Mouse (Mus musculus): ENCODE data around the gene Olfr49. TPM values are rescaled to one million over a fixed set of nuclear protein-coding genes. Genes with fewer than 3 reads are reported as not detected.
A peak's percentile ranks its signal among the peaks of the same experiment; 100 is the strongest.

The Olfr49 gene
- polyA plus RNA-seq, 1 experiment from 2014 or later: not detected

GRCm38 (mm10) chr14:54260196-54260595 lies 24.5 kb downstream of the Olfr49 start:
- no peaks in the 10 kb centered on the region for H3K9me3 ChIP-seq
- H3K4me3 ChIP-seq: peak overlapping the region; percentile 53; the same call in 1 of the 2 replicates
- no peak for ATAC-seq (ENCODE audit: low FRiP score, low read depth)
- no peak overlapping the region for H3K9ac ChIP-seq (replicated peaks)
- no peak overlapping the region for H3K27ac ChIP-seq (replicated peaks)
- peak overlapping the region; percentile 80; the same call in 1 of the 2 replicates for H3K4me2 ChIP-seq (replicated peaks)
- H3K27me3 ChIP-seq: peaks cover 7% of the 10 kb centered on the region; the same call in 1 of the 2 replicates
- peaks cover 17% of the 10 kb centered on the region for H3K4me1 ChIP-seq
- WGBS: 77% methylated on average over 2 of the region's 2 CpGs
- H3K36me3 ChIP-seq: peaks cover 12% of the 10 kb centered on the region

- Histone ChIP-seq H3K36me3 (peaks cover 12% of the 10 kb centered on the region), H3K4me1 (peaks cover 21% of the 10 kb centered on the region), H3K27ac (replicated peaks) (peak overlapping the region; percentile 31; the same call in 1 of the 2 replicates), H3K4me3 (peak overlapping the region; percentile 53), H3K4me2 (replicated peaks) (peak overlapping the region; percentile 80), H3K27me3 (peaks cover 7% of the 10 kb centered on the region; the same call in 1 of the 2 replicates), H3K9me3 (no peaks in the 10 kb centered on the region), H3K9ac (replicated peaks) (peak overlapping the region; percentile 64)
- ATAC-seq (ENCODE audit: low FRiP score, low read depth): no peak
- WGBS: 22% methylated on average over 8 of the region's 8 CpGs
Measured at GRCm38 (mm10) chr14:54259722-54260085, 25.0 kb downstream of the Olfr49 start.

DNA sequence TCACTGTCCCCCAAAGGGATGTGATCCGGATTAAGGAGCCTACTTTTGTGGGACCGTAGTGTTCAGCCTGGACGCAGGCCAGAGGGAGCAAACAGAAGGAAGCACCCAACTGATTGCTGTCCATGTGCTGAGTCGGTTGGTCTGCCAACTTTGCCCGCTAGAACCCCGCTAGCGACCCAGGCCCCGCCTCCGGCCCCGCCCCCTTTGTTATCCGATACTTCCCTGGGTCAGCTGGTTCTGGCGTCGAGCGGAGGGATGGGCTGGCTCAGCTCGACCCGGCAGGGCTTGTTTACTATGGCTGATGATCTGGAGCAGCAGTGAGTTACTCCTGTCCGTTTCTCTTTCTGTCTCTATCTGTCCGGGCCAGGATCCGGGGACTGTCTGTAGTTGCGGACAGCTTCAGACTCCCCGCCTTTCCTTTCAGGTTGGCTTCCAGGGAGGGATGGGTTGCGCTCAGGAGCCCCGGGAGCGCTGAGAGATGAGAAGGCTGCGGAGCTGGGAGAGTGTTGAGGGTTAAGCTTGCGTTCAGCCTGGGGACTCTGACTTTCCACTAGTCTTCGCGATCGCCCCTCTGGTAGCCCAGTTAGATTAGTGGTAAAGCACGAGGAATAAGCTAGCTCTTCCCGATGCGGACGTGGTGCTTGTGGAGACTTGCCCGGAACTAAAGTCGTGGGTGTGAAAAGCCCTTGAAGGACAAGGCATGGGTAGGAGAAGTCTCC lies 25.6 kb downstream of the Olfr49 start:
- Histone ChIP-seq H3K4me2 (replicated peaks) (peak overlapping the region; percentile 80), H3K27ac (replicated peaks) (peak overlapping the region; percentile 31; the same call in 1 of the 2 replicates)
- under 1% methylated on average over 35 of the region's 35 CpGs for WGBS

GRCm38 (mm10) chr14:54258131-54258670 lies 26.5 kb downstream of the Olfr49 start:
- H3K4me3 ChIP-seq: no peak overlapping the region
- H3K9ac ChIP-seq (replicated peaks): no peak overlapping the region
- H3K4me1 ChIP-seq: peaks cover 28% of the 10 kb centered on the region
- 64% methylated on average over 7 of the region's 7 CpGs for WGBS
- peaks cover 7% of the 10 kb centered on the region; the same call in 1 of the 2 replicates for H3K27me3 ChIP-seq
- H3K4me2 ChIP-seq (replicated peaks): no peak overlapping the region
- no peak for ATAC-seq (ENCODE audit: low FRiP score, low read depth)
- H3K36me3 ChIP-seq: peaks cover 7% of the 10 kb centered on the region
- no peak overlapping the region for H3K27ac ChIP-seq (replicated peaks)
- no peaks in the 10 kb centered on the region for H3K9me3 ChIP-seq

More for the DNA sequence above, 25.6 kb downstream of the Olfr49 start:
- Histone ChIP-seq H3K27me3 (peaks cover 7% of the 10 kb centered on the region; the same call in 1 of the 2 replicates), H3K4me3 (peak overlapping the region; percentile 53), H3K9ac (replicated peaks) (peak overlapping the region; percentile 64), H3K9me3 (no peaks in the 10 kb centered on the region), H3K36me3 (peaks cover 9% of the 10 kb centered on the region), H3K4me1 (peaks cover 26% of the 10 kb centered on the region)
- peak; percentile 92 for ATAC-seq (ENCODE audit: low FRiP score, low read depth)

DNA sequence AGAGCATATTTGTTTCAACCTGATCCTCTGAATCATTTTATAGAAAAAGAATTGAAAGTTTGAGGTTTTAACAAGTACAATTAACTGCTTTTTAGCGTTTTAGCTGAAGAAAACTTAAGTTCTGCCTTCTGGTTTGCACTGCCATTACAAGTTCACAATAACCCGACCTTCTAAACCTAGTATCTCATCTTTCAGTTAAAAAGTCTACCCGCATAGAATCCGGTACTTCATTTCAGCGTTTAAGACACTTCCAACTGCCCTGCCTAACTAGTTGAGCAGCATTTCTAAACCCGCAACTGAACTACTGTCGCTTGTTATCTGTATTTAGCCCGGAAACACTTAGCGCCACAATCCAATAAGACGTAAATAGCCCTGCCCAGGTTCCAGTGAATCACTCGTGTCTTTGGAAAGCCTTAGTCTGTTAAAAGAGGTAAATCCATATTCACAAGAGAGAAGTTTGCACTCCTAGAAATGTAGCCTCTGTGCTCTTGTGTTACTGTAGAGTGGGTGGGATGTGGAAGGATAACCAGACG lies 30.0 kb downstream of the Olfr49 start:
- Histone ChIP-seq H3K27me3 (peaks cover 7% of the 10 kb centered on the region; the same call in 1 of the 2 replicates), H3K36me3 (no peaks in the 10 kb centered on the region), H3K9ac (replicated peaks) (peak overlapping the region; percentile 68; the same call in 1 of the 2 replicates), H3K4me2 (replicated peaks) (peak overlapping the region; percentile 75), H3K27ac (replicated peaks) (no peak overlapping the region), H3K4me1 (peaks cover 41% of the 10 kb centered on the region), H3K4me3 (peak overlapping the region; percentile 72), H3K9me3 (no peaks in the 10 kb centered on the region)
- no peak for ATAC-seq (ENCODE audit: low FRiP score, low read depth)
- WGBS: 73% methylated on average over 12 of the region's 12 CpGs

- H3K36me3 ChIP-seq: 0 out of 2 replicates have a peak, but pooled peaks cover 6% of the 10 kb centered on the region
- under 1% methylated on average over 39 of the region's 39 CpGs for WGBS
- ATAC-seq (ENCODE audit: low FRiP score, low read depth): peak; percentile 100
Measured at GRCm38 (mm10) chr14:54253741-54254291, 30.9 kb downstream of the Olfr49 start, which contains the start of the genes Dad1 and Abhd4. Gene Dad1 (minus strand): TSS chr14:54254104. Gene Abhd4 (plus strand): TSS chr14:54254188.

DNA sequence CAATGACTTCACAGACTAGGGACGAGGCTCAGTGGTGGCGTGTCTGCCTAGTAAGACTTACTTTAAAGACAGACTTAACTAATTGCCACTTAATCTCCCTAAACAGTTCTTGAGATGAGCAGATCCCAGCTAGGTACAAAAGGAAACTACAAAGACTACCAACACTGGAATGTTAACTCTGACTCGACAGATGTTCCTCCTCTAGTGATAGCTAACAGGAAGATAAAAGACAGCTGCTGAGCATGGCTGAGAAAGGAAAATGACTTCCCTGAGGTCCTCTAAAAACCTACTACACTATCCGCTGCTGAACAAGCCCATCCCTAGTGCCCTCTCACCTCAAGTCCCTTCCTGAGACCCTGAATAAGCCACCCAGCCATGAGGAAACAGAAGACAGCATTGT lies 34.6 kb downstream of the Olfr49 start:
- H3K9ac ChIP-seq (replicated peaks): no peak overlapping the region
- H3K9me3 ChIP-seq: no peaks in the 10 kb centered on the region
- no peaks in the 10 kb centered on the region for H3K27me3 ChIP-seq
- no peak for ATAC-seq (ENCODE audit: low FRiP score, low read depth)
- H3K36me3 ChIP-seq: peaks cover 19% of the 10 kb centered on the region; the same call in 1 of the 2 replicates
- H3K27ac ChIP-seq (replicated peaks): no peak overlapping the region
- peaks cover 32% of the 10 kb centered on the region for H3K4me1 ChIP-seq
- H3K4me3 ChIP-seq: no peak overlapping the region
- WGBS: 79% methylated on average over 4 of the region's 4 CpGs
- no peak overlapping the region for H3K4me2 ChIP-seq (replicated peaks)

More at GRCm38 (mm10) chr14:54253741-54254291, 30.9 kb downstream of the Olfr49 start, which contains the start of the genes Dad1 and Abhd4:
- peak within 1 kb of the TSS; percentile 68 for H3K9ac ChIP-seq (replicated peaks)
- peak within 1 kb of the TSS; percentile 75 for H3K4me2 ChIP-seq (replicated peaks)
- peak within 1 kb of the TSS; percentile 66 for H3K27ac ChIP-seq (replicated peaks)
- H3K27me3 ChIP-seq: peaks cover 7% of the 10 kb centered on the region; the same call in 1 of the 2 replicates
- peak within 1 kb of the TSS; percentile 72 for H3K4me3 ChIP-seq
- H3K9me3 ChIP-seq: no peaks in the 10 kb centered on the region
- H3K4me1 ChIP-seq: peaks cover 37% of the 10 kb centered on the region

GRCm38 (mm10) chr14:54249326-54249725 lies 35.4 kb downstream of the Olfr49 start:
- Histone ChIP-seq H3K9me3 (no peaks in the 10 kb centered on the region), H3K27me3 (no peaks in the 10 kb centered on the region), H3K4me2 (replicated peaks) (no peak overlapping the region), H3K4me1 (peaks cover 24% of the 10 kb centered on the region), H3K4me3 (no peak overlapping the region), H3K27ac (replicated peaks) (no peak overlapping the region), H3K36me3 (peaks cover 19% of the 10 kb centered on the region; the same call in 1 of the 2 replicates), H3K9ac (replicated peaks) (no peak overlapping the region)
- 80% methylated on average over 9 of the region's 9 CpGs for WGBS
- ATAC-seq (ENCODE audit: low FRiP score, low read depth): no peak

GRCm38 (mm10) chr14:54246232-54246631 lies 38.5 kb downstream of the Olfr49 start:
- no peak overlapping the region for H3K9ac ChIP-seq (replicated peaks)
- no peaks in the 10 kb centered on the region for H3K9me3 ChIP-seq
- H3K4me3 ChIP-seq: no peak overlapping the region
- no peaks in the 10 kb centered on the region for H3K27me3 ChIP-seq
- 91% methylated on average over 3 of the region's 3 CpGs for WGBS
- ATAC-seq (ENCODE audit: low FRiP score, low read depth): no peak
- no peak overlapping the region for H3K27ac ChIP-seq (replicated peaks)
- peaks cover 33% of the 10 kb centered on the region for H3K36me3 ChIP-seq
- peaks cover 19% of the 10 kb centered on the region for H3K4me1 ChIP-seq
- H3K4me2 ChIP-seq (replicated peaks): no peak overlapping the region

GRCm38 (mm10) chr14:54244183-54244582 lies 40.6 kb downstream of the Olfr49 start:
- no peak for ATAC-seq (ENCODE audit: low FRiP score, low read depth)
- H3K4me1 ChIP-seq: peaks cover 8% of the 10 kb centered on the region
- peaks cover 41% of the 10 kb centered on the region for H3K36me3 ChIP-seq
- WGBS: 48% methylated on average over 3 of the region's 3 CpGs
- no peak overlapping the region for H3K4me3 ChIP-seq
- no peak overlapping the region for H3K4me2 ChIP-seq (replicated peaks)
- no peak overlapping the region for H3K9ac ChIP-seq (replicated peaks)
- peak overlapping the region; percentile 63 for H3K27ac ChIP-seq (replicated peaks)
- no peaks in the 10 kb centered on the region for H3K9me3 ChIP-seq
- no peaks in the 10 kb centered on the region for H3K27me3 ChIP-seq

DNA sequence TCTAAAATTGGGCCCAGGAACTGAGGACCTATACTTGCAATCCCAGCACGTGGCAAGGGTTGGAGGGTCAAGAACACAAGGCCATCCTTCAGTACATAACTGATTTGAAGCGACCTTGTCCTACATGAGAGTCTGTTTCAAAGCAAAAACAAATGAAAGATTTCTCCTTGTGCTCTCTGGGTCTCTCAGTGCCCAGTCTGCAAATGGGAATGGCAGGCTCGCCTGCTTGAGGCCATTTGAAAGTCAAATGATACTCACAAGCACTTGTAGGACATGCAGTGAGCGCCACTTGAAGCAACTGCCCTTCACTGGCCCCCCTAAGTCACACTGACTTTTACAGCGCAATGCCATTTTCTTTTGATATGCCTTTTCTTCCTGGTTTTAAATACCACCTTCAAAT lies 44.2 kb downstream of the Olfr49 start:
- Histone ChIP-seq H3K9ac (replicated peaks) (no peak overlapping the region), H3K27me3 (no peaks in the 10 kb centered on the region), H3K4me3 (no peak overlapping the region), H3K4me2 (replicated peaks) (no peak overlapping the region), H3K36me3 (peaks cover 25% of the 10 kb centered on the region), H3K4me1 (peaks cover 8% of the 10 kb centered on the region), H3K9me3 (no peaks in the 10 kb centered on the region), H3K27ac (replicated peaks) (no peak overlapping the region)
- 81% methylated on average over 5 of the region's 5 CpGs for WGBS
- no peak for ATAC-seq (ENCODE audit: low FRiP score, low read depth)

Data from midbrain, embryonic 12.5 days (tissue).